13 mouse cellular contexts compared by ENCODE assay signal in the genomic region with DNA sequence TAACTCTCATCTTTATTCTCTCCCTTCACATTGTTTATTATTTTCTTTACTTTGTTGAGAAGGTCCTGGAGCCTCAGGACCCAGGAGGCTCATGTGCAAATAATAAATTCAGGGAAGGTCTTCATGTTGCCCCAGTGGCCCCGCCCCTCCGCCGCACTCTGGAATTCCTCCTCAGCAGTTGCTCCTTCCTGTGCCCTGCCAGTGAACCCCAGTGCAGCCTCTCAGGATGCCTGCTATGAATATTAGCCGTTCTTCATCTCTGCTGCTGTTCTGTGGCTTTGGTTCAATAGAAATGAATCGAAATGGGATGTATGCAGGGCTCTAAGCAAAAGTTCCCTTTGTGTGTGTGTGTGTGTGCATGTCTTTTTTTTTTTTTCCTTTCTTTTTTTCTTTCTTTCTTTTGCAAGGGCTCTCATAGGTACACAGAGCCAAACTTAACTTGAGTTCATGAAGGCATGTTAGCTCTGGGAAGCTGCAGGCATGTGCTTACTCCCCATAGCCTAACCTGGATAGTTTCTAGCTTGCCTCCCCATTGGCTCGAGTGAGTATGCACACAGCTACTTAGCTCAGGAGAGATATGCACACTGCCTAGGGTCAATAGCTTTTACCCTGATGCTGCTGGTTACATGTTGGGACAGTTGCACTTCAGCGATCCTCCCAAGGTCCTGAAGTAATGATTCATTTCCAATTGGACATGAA.
DNase-seq lines count a peak whose midpoint lies in the region; ATAC-seq and TF ChIP-seq lines count a peak whose summit lies in the region.
"Had no signal": no experiment of that assay in that cellular context is flagged by ENCODE, and none has a peak within 500 bp of the region (broad histone marks: within the 10 kb centered on the region; RNA-seq: fewer than 3 reads in every experiment).

No protein-coding gene starts in this region.

- 0 out of 2 replicates have a peak, but pooled peaks cover 4% of the 10 kb centered on the region for H3K36me3 ChIP-seq in heart, embryonic 13.5 days
- H3K36me3 ChIP-seq in heart, embryonic 10.5 days = no peaks in the 10 kb centered on the region
- H3K36me3 ChIP-seq in midbrain, embryonic 10.5 days = no peaks in the 10 kb centered on the region
- no peaks in the 10 kb centered on the region for H3K36me3 ChIP-seq in midbrain, postnatal 0 days (ENCODE audit: insufficient read depth, low read length)

- no peak overlapping the region for H3K4me3 ChIP-seq in heart, embryonic 13.5 days
- H3K4me3 ChIP-seq in heart, embryonic 10.5 days = no peak overlapping the region
- no peak overlapping the region for H3K4me3 ChIP-seq in midbrain, embryonic 10.5 days
- no peak overlapping the region for H3K4me3 ChIP-seq in midbrain, postnatal 0 days (ENCODE audit: low read depth, low read length)

- no peak for ATAC-seq in heart, embryonic 13.5 days (ENCODE audit: extremely low read depth, insufficient number of reproducible peaks, low FRiP score, low TSS enrichment)
- no peak for ATAC-seq in midbrain, postnatal 0 days (ENCODE audit: low FRiP score)
- ATAC-seq: hindbrain, embryonic 16.5 days; liver, postnatal 0 days had no signal

- H3K4me2 ChIP-seq in heart, embryonic 13.5 days = no peak overlapping the region
- no peak overlapping the region for H3K4me2 ChIP-seq in midbrain, postnatal 0 days (ENCODE audit: low read depth, low read length, poor library complexity, severe bottlenecking)

- H3K9me3 ChIP-seq in heart, embryonic 13.5 days = no peaks in the 10 kb centered on the region
- no peaks in the 10 kb centered on the region for H3K9me3 ChIP-seq in heart, embryonic 10.5 days
- no peaks in the 10 kb centered on the region for H3K9me3 ChIP-seq in midbrain, embryonic 10.5 days (replicated peaks)
- H3K9me3 ChIP-seq in midbrain, postnatal 0 days (ENCODE audit: low read length) = no peaks in the 10 kb centered on the region

- peaks cover 33% of the 10 kb centered on the region for H3K4me1 ChIP-seq in heart, embryonic 13.5 days
- peaks cover 14% of the 10 kb centered on the region for H3K4me1 ChIP-seq in heart, embryonic 10.5 days
- H3K4me1 ChIP-seq in midbrain, embryonic 10.5 days = no peaks in the 10 kb centered on the region
- no peaks in the 10 kb centered on the region for H3K4me1 ChIP-seq in midbrain, postnatal 0 days (ENCODE audit: insufficient read depth, low read length)

- WGBS in heart, embryonic 13.5 days = 53% methylated on average over 7 of the region's 7 CpGs
- 70% methylated on average over 7 of the region's 7 CpGs for WGBS in heart, embryonic 10.5 days
- WGBS in midbrain, embryonic 10.5 days = 79% methylated on average over 7 of the region's 7 CpGs
- WGBS in midbrain, postnatal 0 days = 70% methylated on average over 7 of the region's 7 CpGs

- no peak for DNase-seq in heart, embryonic 10.5 days (ENCODE audit: low spot score)
- peak; percentile 25 for DNase-seq in midbrain, embryonic 10.5 days (ENCODE audit: low spot score)
- DNase-seq in midbrain, postnatal 0 days (ENCODE audit: low spot score) = no peak
- peak; percentile 38 for DNase-seq in kidney, postnatal 14 days
- peak; percentile 32 for DNase-seq in yolk sac, embryonic 10.5 days (ENCODE audit: low spot score)
- DNase-seq in testis, postnatal 10 days (ENCODE audit: low spot score) = no peak
- no peak for DNase-seq in thymus, adult 18-20 months
- DNase-seq: layer of hippocampus, postnatal 36 days; liver, postnatal 0 days; midbrain, embryonic 14.5 days; right cerebral cortex, postnatal 25 days had no signal

- no peaks in the 10 kb centered on the region for H3K27me3 ChIP-seq in heart, embryonic 13.5 days (replicated peaks)
- no peaks in the 10 kb centered on the region for H3K27me3 ChIP-seq in heart, embryonic 10.5 days (ENCODE audit: insufficient read depth, poor library complexity, severe bottlenecking)
- H3K27me3 ChIP-seq in midbrain, embryonic 10.5 days (ENCODE audit: low read depth, poor library complexity, severe bottlenecking) = no peaks in the 10 kb centered on the region
- no peaks in the 10 kb centered on the region for H3K27me3 ChIP-seq in midbrain, postnatal 0 days (ENCODE audit: insufficient read depth, low read length)

- TF ChIP-seq CTCF in midbrain, postnatal 0 days (IDR thresholded peaks at IDR 0.05) = no peak

- H3K9ac ChIP-seq in heart, embryonic 13.5 days = no peak overlapping the region
- no peak overlapping the region for H3K9ac ChIP-seq in midbrain, postnatal 0 days (replicated peaks; ENCODE audit: low read length, poor library complexity, severe bottlenecking)
- H3K9ac ChIP-seq: liver, postnatal 0 days had no signal

- H3K27ac ChIP-seq in heart, embryonic 13.5 days (replicated peaks) = peak overlapping the region; percentile 39; the same call in 1 of the 2 replicates
- H3K27ac ChIP-seq in heart, embryonic 10.5 days = no peak overlapping the region
- H3K27ac ChIP-seq in midbrain, embryonic 10.5 days (replicated peaks) = no peak overlapping the region
- no peak overlapping the region for H3K27ac ChIP-seq in midbrain, postnatal 0 days (ENCODE audit: low read depth, low read length)

Comparison
In these comparisons a context has a peak if more than half of its experiments do, and no peak if none do; other contexts are left out.
1. DNase-seq: peak in midbrain, embryonic 10.5 days (single experiment), kidney, postnatal 14 days (single experiment) and yolk sac, embryonic 10.5 days (single experiment); none in heart, embryonic 10.5 days (single experiment), midbrain, postnatal 0 days (single experiment), testis, postnatal 10 days (single experiment) and thymus, adult 18-20 months (0 of 2).